Mouse (Mus musculus): ENCODE results near the gene Gpc6. TPM values are rescaled to one million over a fixed set of nuclear protein-coding genes. Genes with fewer than 3 reads are reported as not detected.

Gpc6 gene
- polyA plus RNA-seq, 1 experiment: not detected

- Histone ChIP-seq H3K27ac (ENCODE audit: insufficient read depth, low read depth, low read length) (no peak overlapping the region), H3K4me3 (ENCODE audit: insufficient read depth, low read depth, low read length) (no peak overlapping the region), H3K4me1 (ENCODE audit: control insufficient read depth, insufficient read depth, low read length) (peaks cover 7% of the 10 kb centered on the region)
- 93% methylated on average over 3 of the region's 3 CpGs for WGBS
- no peak for TF ChIP-seq POLR2A (IDR thresholded peaks at IDR 0.05; ENCODE audit: insufficient read depth, low read depth, low read length)
Observed at GRCm38 (mm10) chr14:117956051-117956450, 1030.9 kb downstream of the Gpc6 start.

GRCm38 (mm10) chr14:117958389-117958788 is 1033.3 kb downstream of the Gpc6 start:
- 94% methylated on average over 11 of the region's 11 CpGs for WGBS
- Histone ChIP-seq H3K4me3 (ENCODE audit: insufficient read depth, low read depth, low read length) (no peak overlapping the region), H3K27ac (ENCODE audit: insufficient read depth, low read depth, low read length) (no peak overlapping the region), H3K4me1 (ENCODE audit: control insufficient read depth, insufficient read depth, low read length) (no peaks in the 10 kb centered on the region)
- TF ChIP-seq CTCF (IDR thresholded peaks at IDR 0.05; ENCODE audit: insufficient read depth, low read depth, low read length) (no peak), POLR2A (IDR thresholded peaks at IDR 0.05; ENCODE audit: insufficient read depth, low read depth, low read length) (no peak)

GRCm38 (mm10) chr14:117961267-117961666 is 1036.2 kb downstream of the Gpc6 start:
- TF ChIP-seq POLR2A (IDR thresholded peaks at IDR 0.05; ENCODE audit: insufficient read depth, low read depth, low read length) (no peak), CTCF (IDR thresholded peaks at IDR 0.05; ENCODE audit: insufficient read depth, low read depth, low read length) (no peak)
- no peak overlapping the region for H3K27ac ChIP-seq (ENCODE audit: insufficient read depth, low read depth, low read length)
- H3K4me1 ChIP-seq (ENCODE audit: control insufficient read depth, insufficient read depth, low read length): no peaks in the 10 kb centered on the region
- H3K4me3 ChIP-seq (ENCODE audit: insufficient read depth, low read depth, low read length): no peak overlapping the region
- WGBS: 52% methylated on average over 6 of the region's 6 CpGs

- no peak overlapping the region for H3K4me3 ChIP-seq (ENCODE audit: insufficient read depth, low read depth, low read length)
- H3K4me1 ChIP-seq (ENCODE audit: control insufficient read depth, insufficient read depth, low read length): no peaks in the 10 kb centered on the region
- H3K27ac ChIP-seq (ENCODE audit: insufficient read depth, low read depth, low read length): no peak overlapping the region
- TF ChIP-seq CTCF (IDR thresholded peaks at IDR 0.05; ENCODE audit: insufficient read depth, low read depth, low read length) (no peak), POLR2A (IDR thresholded peaks at IDR 0.05; ENCODE audit: insufficient read depth, low read depth, low read length) (no peak)
- WGBS: 91% methylated on average over 6 of the region's 6 CpGs
Observed at GRCm38 (mm10) chr14:117961844-117962243, 1036.7 kb downstream of the Gpc6 start.

GRCm38 (mm10) chr14:117962453-117962852 is 1037.3 kb downstream of the Gpc6 start:
- 65% methylated on average over 4 of the region's 4 CpGs for WGBS
- TF ChIP-seq CTCF (IDR thresholded peaks at IDR 0.05; ENCODE audit: insufficient read depth, low read depth, low read length) (no peak), POLR2A (IDR thresholded peaks at IDR 0.05; ENCODE audit: insufficient read depth, low read depth, low read length) (no peak)

GRCm38 (mm10) chr14:117972576-117972975 is 1047.5 kb downstream of the Gpc6 start:
- Histone ChIP-seq H3K27ac (ENCODE audit: insufficient read depth, low read depth, low read length) (no peak overlapping the region), H3K4me3 (ENCODE audit: insufficient read depth, low read depth, low read length) (no peak overlapping the region), H3K4me1 (ENCODE audit: control insufficient read depth, insufficient read depth, low read length) (no peaks in the 10 kb centered on the region)
- no peak for TF ChIP-seq CTCF (IDR thresholded peaks at IDR 0.05; ENCODE audit: insufficient read depth, low read depth, low read length)
- TF ChIP-seq POLR2A (IDR thresholded peaks at IDR 0.05; ENCODE audit: insufficient read depth, low read depth, low read length): no peak
- WGBS: 90% methylated on average over 5 of the region's 5 CpGs

More at GRCm38 (mm10) chr14:117962453-117962852, 1037.3 kb downstream of the Gpc6 start:
- H3K4me1 ChIP-seq (ENCODE audit: control insufficient read depth, insufficient read depth, low read length): no peaks in the 10 kb centered on the region
- no peak overlapping the region for H3K27ac ChIP-seq (ENCODE audit: insufficient read depth, low read depth, low read length)
- no peak overlapping the region for H3K4me3 ChIP-seq (ENCODE audit: insufficient read depth, low read depth, low read length)

GRCm38 (mm10) chr14:117981532-117981931 is 1056.4 kb downstream of the Gpc6 start:
- WGBS: 75% methylated on average over 10 of the region's 10 CpGs
- H3K4me3 ChIP-seq (ENCODE audit: insufficient read depth, low read depth, low read length): no peak overlapping the region
- H3K27ac ChIP-seq (ENCODE audit: insufficient read depth, low read depth, low read length): no peak overlapping the region
- H3K4me1 ChIP-seq (ENCODE audit: control insufficient read depth, insufficient read depth, low read length): no peaks in the 10 kb centered on the region
- TF ChIP-seq CTCF (IDR thresholded peaks at IDR 0.05; ENCODE audit: insufficient read depth, low read depth, low read length) (no peak), POLR2A (IDR thresholded peaks at IDR 0.05; ENCODE audit: insufficient read depth, low read depth, low read length) (no peak)

- Histone ChIP-seq H3K4me1 (ENCODE audit: control insufficient read depth, insufficient read depth, low read length) (no peaks in the 10 kb centered on the region), H3K4me3 (ENCODE audit: insufficient read depth, low read depth, low read length) (no peak overlapping the region), H3K27ac (ENCODE audit: insufficient read depth, low read depth, low read length) (no peak overlapping the region)
- 91% methylated on average over 10 of the region's 10 CpGs for WGBS
- TF ChIP-seq POLR2A (IDR thresholded peaks at IDR 0.05; ENCODE audit: insufficient read depth, low read depth, low read length) (no peak), CTCF (IDR thresholded peaks at IDR 0.05; ENCODE audit: insufficient read depth, low read depth, low read length) (no peak)
Observed at GRCm38 (mm10) chr14:117988444-117988843, 1063.3 kb downstream of the Gpc6 start.

- no peak for TF ChIP-seq CTCF (IDR thresholded peaks at IDR 0.05; ENCODE audit: insufficient read depth, low read depth, low read length)
- TF ChIP-seq POLR2A (IDR thresholded peaks at IDR 0.05; ENCODE audit: insufficient read depth, low read depth, low read length): no peak
- Histone ChIP-seq H3K4me1 (ENCODE audit: control insufficient read depth, insufficient read depth, low read length) (no peaks in the 10 kb centered on the region), H3K27ac (ENCODE audit: insufficient read depth, low read depth, low read length) (no peak overlapping the region), H3K4me3 (ENCODE audit: insufficient read depth, low read depth, low read length) (no peak overlapping the region)
- 85% methylated on average over 8 of the region's 8 CpGs for WGBS
Observed at GRCm38 (mm10) chr14:117990203-117990602, 1065.1 kb downstream of the Gpc6 start.

Measured in olfactory bulb, adult 2 months (tissue).